Mouse (Mus musculus) heart, embryonic 12.5 days (tissue): Measurements from ENCODE around the gene Cradd. TPM values are rescaled to one million over a fixed set of nuclear protein-coding genes. Genes with fewer than 3 reads are reported as not detected.

Experiments used
- ATAC-seq: fragments of 200-750 bp; cut with Nextera tagmentation; 2 replicates; pipeline ENCODE4 v1.8.0; 2017; ENCODE audit warnings: moderate TSS enrichment, moderate library complexity; ENCODE audit not compliant: insufficient number of reproducible peaks, low FRiP score
- H3K27ac ChIP-seq: fragments of 300-500 bp; sonication (generic); 2 replicates; pipeline ENCODE4 v1.5.1; 2016; ENCODE audit warnings: mild to moderate bottlenecking, moderate library complexity; ENCODE audit not compliant: poor library complexity, severe bottlenecking
- H3K27me3 ChIP-seq: fragments of 300-500 bp; sonication (generic); replicated peaks from 2 replicates; pipeline ENCODE4 v1.6.1; 2016; ENCODE audit warnings: mild to moderate bottlenecking, moderate library complexity
- H3K36me3 ChIP-seq: fragments of 300-500 bp; sonication (generic); 2 replicates; pipeline ENCODE4 v1.6.1; 2016; ENCODE audit warnings: mild to moderate bottlenecking, moderate library complexity
- H3K4me1 ChIP-seq: fragments of 300-500 bp; sonication (generic); replicated peaks from 2 replicates; pipeline ENCODE4 v1.6.1; 2016; ENCODE audit warnings: mild to moderate bottlenecking
- H3K4me2 ChIP-seq: fragments of 300-500 bp; sonication (generic); 2 replicates; pipeline ENCODE4 v1.6.1; 2016; ENCODE audit warnings: mild to moderate bottlenecking, moderate library complexity
- H3K4me3 ChIP-seq: fragments of 300-500 bp; sonication (generic); 2 replicates; pipeline ENCODE4 v1.5.1; 2016; ENCODE audit warnings: mild to moderate bottlenecking
- H3K9ac ChIP-seq: fragments of 300-500 bp; sonication (generic); 2 replicates; pipeline ENCODE4 v1.6.1; 2016; ENCODE audit warnings: mild to moderate bottlenecking, moderate library complexity
- H3K9me3 ChIP-seq: fragments of 300-500 bp; sonication (generic); replicated peaks from 2 replicates; pipeline ENCODE4 v1.6.1; 2016; ENCODE audit warnings: mild to moderate bottlenecking, moderate library complexity
- WGBS: fragments of 180-500 bp; shearing (Covaris S2); methylation state at CpG from one replicate; pipeline ENCODE4 v1.1.7; 2016; 5-methylcytosine and 5-hydroxymethylcytosine counted together
- polyA plus RNA-seq: library from polyadenylated mRNA; unstranded; fragments of >200 nt; fragmentation: Nextera tagmentation; extraction: Ambion mirVana; gene quantifications from 2 replicates; pipeline ENCODE4 v1.2.1, GENCODE M21; 2016

Cradd gene
- polyA plus RNA-seq: 8.0 and 10.5 TPM in 2 replicates

GRCm38 (mm10) chr10:95323393-95324277, at the start of gene Cradd:
Cradd (minus strand) TSS chr10:95324133.
- Histone ChIP-seq H3K9ac (peak within 1 kb of the TSS; percentile 91), H3K4me1 (peaks cover 12% of the 10 kb centered on the region), H3K36me3 (no peaks in the 10 kb centered on the region), H3K27ac (peak within 1 kb of the TSS; percentile 97), H3K9me3 (0 out of 2 replicates have a peak, but pooled peaks cover 4% of the 10 kb centered on the region), H3K27me3 (no peaks in the 10 kb centered on the region), H3K4me3 (peak within 1 kb of the TSS; percentile 86), H3K4me2 (peak within 1 kb of the TSS; percentile 82)
- ATAC-seq: peak; percentile 82
- WGBS: under 1% methylated on average over 51 of the region's 51 CpGs

- no peaks in the 10 kb centered on the region for H3K27me3 ChIP-seq
- H3K9me3 ChIP-seq: peaks cover 8% of the 10 kb centered on the region
- 79% methylated on average over 6 of the region's 6 CpGs for WGBS
- H3K4me3 ChIP-seq: no peak overlapping the region
- no peaks in the 10 kb centered on the region for H3K4me1 ChIP-seq
- H3K27ac ChIP-seq: no peak overlapping the region
- H3K9ac ChIP-seq: no peak overlapping the region
- no peak for ATAC-seq
- H3K36me3 ChIP-seq: no peaks in the 10 kb centered on the region
- H3K4me2 ChIP-seq: no peak overlapping the region
Observed at GRCm38 (mm10) chr10:95373340-95373739, 49.4 kb upstream of the Cradd start.

DNA sequence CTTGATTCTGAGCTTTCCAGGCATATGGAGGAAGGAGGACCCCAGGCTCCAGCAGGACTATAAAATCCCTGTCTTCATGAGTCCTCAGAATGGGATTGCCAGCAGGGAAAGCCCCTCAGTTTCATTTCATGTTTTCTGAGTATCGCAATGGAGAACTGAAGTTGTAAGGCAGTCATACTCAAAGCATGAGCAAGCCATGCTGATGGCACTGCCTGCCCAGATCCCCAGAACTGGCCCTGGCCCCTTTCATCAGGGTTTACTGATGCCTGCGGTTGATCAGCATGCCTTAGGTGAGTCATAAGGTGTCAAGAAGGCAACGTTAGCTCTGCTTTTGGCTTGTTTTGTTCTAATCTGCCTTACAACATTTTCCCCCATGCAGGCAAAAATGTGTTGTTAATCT, 48.0 kb upstream of the Cradd start:
- H3K9ac ChIP-seq: no peak overlapping the region
- no peak overlapping the region for H3K27ac ChIP-seq
- no peak overlapping the region for H3K4me2 ChIP-seq
- no peak overlapping the region for H3K4me3 ChIP-seq
- ATAC-seq: no peak
- no peaks in the 10 kb centered on the region for H3K27me3 ChIP-seq
- no peaks in the 10 kb centered on the region for H3K4me1 ChIP-seq
- H3K36me3 ChIP-seq: no peaks in the 10 kb centered on the region
- no peaks in the 10 kb centered on the region; the same call in 1 of the 2 replicates for H3K9me3 ChIP-seq
- WGBS: 68% methylated on average over 3 of the region's 3 CpGs

DNA sequence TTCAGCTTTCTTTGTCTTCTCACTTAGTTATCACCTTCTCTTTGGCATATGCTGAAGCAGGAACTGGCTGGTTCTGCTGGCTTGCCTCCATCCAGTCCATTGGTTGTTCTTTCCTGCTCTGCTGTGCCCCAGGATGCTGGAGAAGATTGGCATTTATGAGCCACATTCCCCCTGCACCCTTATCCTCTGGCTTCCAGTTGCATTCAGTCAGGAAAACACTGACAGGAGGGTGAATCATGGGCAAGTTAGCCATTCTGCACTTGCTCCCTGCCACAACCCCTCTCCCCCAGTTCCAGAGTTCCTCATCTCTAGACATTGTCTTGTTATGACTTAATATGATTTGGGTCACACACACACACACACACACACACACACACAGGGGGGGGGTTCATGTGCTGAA, 45.3 kb upstream of the Cradd start:
- Histone ChIP-seq H3K9me3 (no peaks in the 10 kb centered on the region; the same call in 1 of the 2 replicates), H3K36me3 (no peaks in the 10 kb centered on the region)
- no peak for ATAC-seq

GRCm38 (mm10) chr10:95368151-95368550, 44.2 kb upstream of the Cradd start:
- WGBS: 87% methylated on average over 14 of the region's 14 CpGs
- ATAC-seq: no peak

More for the DNA sequence above, 45.3 kb upstream of the Cradd start:
- no peak overlapping the region for H3K4me3 ChIP-seq
- H3K4me1 ChIP-seq: no peaks in the 10 kb centered on the region
- H3K9ac ChIP-seq: no peak overlapping the region
- no peak overlapping the region for H3K27ac ChIP-seq
- H3K27me3 ChIP-seq: no peaks in the 10 kb centered on the region
- no peak overlapping the region for H3K4me2 ChIP-seq

GRCm38 (mm10) chr10:95367661-95368089, 43.7 kb upstream of the Cradd start:
- no peak overlapping the region for H3K9ac ChIP-seq

More at GRCm38 (mm10) chr10:95368151-95368550, 44.2 kb upstream of the Cradd start:
- H3K4me2 ChIP-seq: no peak overlapping the region
- no peak overlapping the region for H3K9ac ChIP-seq
- H3K27me3 ChIP-seq: no peaks in the 10 kb centered on the region
- H3K36me3 ChIP-seq: no peaks in the 10 kb centered on the region
- no peak overlapping the region for H3K27ac ChIP-seq
- H3K4me3 ChIP-seq: no peak overlapping the region
- H3K4me1 ChIP-seq: no peaks in the 10 kb centered on the region
- H3K9me3 ChIP-seq: no peaks in the 10 kb centered on the region; the same call in 1 of the 2 replicates

DNA sequence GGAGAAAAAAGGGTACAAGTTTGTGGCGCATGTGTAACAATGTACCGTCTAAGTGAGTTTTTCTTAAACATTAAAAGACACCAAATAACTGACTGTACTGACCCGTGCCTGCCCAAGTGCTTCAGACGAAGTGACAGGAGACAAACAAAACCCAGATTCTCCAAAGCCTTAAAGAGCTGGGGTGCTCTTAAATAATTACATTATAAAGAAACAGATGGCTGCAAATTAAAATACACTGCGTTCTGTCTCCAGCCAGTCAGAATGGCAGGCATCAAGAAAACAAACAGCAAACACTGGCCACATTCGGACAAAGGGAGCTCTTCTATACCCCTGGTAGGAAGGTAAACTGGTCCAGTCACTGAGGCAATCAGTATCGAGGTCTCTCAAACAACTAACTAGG, 43.3 kb upstream of the Cradd start:
- Histone ChIP-seq H3K27ac (no peak overlapping the region), H3K36me3 (no peaks in the 10 kb centered on the region), H3K27me3 (no peaks in the 10 kb centered on the region), H3K4me3 (no peak overlapping the region), H3K4me2 (no peak overlapping the region), H3K9me3 (no peaks in the 10 kb centered on the region; the same call in 1 of the 2 replicates), H3K9ac (no peak overlapping the region), H3K4me1 (no peaks in the 10 kb centered on the region)
- WGBS: 80% methylated on average over 7 of the region's 7 CpGs
- no peak for ATAC-seq

More at GRCm38 (mm10) chr10:95367661-95368089, 43.7 kb upstream of the Cradd start:
- H3K4me3 ChIP-seq: no peak overlapping the region
- H3K27me3 ChIP-seq: no peaks in the 10 kb centered on the region
- H3K4me2 ChIP-seq: no peak overlapping the region
- H3K36me3 ChIP-seq: no peaks in the 10 kb centered on the region
- H3K9me3 ChIP-seq: no peaks in the 10 kb centered on the region; the same call in 1 of the 2 replicates
- H3K4me1 ChIP-seq: no peaks in the 10 kb centered on the region
- ATAC-seq: no peak
- 73% methylated on average over 9 of the region's 9 CpGs for WGBS
- no peak overlapping the region for H3K27ac ChIP-seq

GRCm38 (mm10) chr10:95362326-95362725, 38.4 kb upstream of the Cradd start:
- no peaks in the 10 kb centered on the region for H3K4me1 ChIP-seq
- H3K4me3 ChIP-seq: no peak overlapping the region
- no peak overlapping the region for H3K27ac ChIP-seq
- H3K27me3 ChIP-seq: no peaks in the 10 kb centered on the region
- H3K9me3 ChIP-seq: 0 out of 2 replicates have a peak, but pooled peaks cover 4% of the 10 kb centered on the region
- no peaks in the 10 kb centered on the region for H3K36me3 ChIP-seq
- H3K4me2 ChIP-seq: no peak overlapping the region
- H3K9ac ChIP-seq: no peak overlapping the region
- no peak for ATAC-seq
- 39% methylated on average over 2 of the region's 2 CpGs for WGBS

- WGBS: 80% methylated on average over 12 of the region's 12 CpGs
- no peaks in the 10 kb centered on the region for H3K36me3 ChIP-seq
- no peak for ATAC-seq
Observed at GRCm38 (mm10) chr10:95361260-95361841, 37.4 kb upstream of the Cradd start.

GRCm38 (mm10) chr10:95360048-95360447, 36.1 kb upstream of the Cradd start:
- Histone ChIP-seq H3K27ac (no peak overlapping the region), H3K9ac (no peak overlapping the region), H3K27me3 (no peaks in the 10 kb centered on the region; the same call in 1 of the 2 replicates), H3K4me1 (no peaks in the 10 kb centered on the region), H3K4me3 (no peak overlapping the region), H3K4me2 (no peak overlapping the region), H3K9me3 (0 out of 2 replicates have a peak, but pooled peaks cover 4% of the 10 kb centered on the region), H3K36me3 (no peaks in the 10 kb centered on the region)
- 79% methylated on average over 5 of the region's 5 CpGs for WGBS
- no peak for ATAC-seq

More at GRCm38 (mm10) chr10:95361260-95361841, 37.4 kb upstream of the Cradd start:
- no peak overlapping the region for H3K9ac ChIP-seq
- no peaks in the 10 kb centered on the region for H3K27me3 ChIP-seq
- no peaks in the 10 kb centered on the region for H3K4me1 ChIP-seq
- H3K4me2 ChIP-seq: no peak overlapping the region
- H3K27ac ChIP-seq: no peak overlapping the region
- no peak overlapping the region for H3K4me3 ChIP-seq
- H3K9me3 ChIP-seq: 0 out of 2 replicates have a peak, but pooled peaks cover 4% of the 10 kb centered on the region

- Histone ChIP-seq H3K4me2 (no peak overlapping the region), H3K4me1 (no peaks in the 10 kb centered on the region), H3K27ac (no peak overlapping the region), H3K27me3 (no peaks in the 10 kb centered on the region; the same call in 1 of the 2 replicates), H3K9me3 (0 out of 2 replicates have a peak, but pooled peaks cover 4% of the 10 kb centered on the region), H3K36me3 (no peaks in the 10 kb centered on the region), H3K4me3 (no peak overlapping the region), H3K9ac (no peak overlapping the region)
- no peak for ATAC-seq
- WGBS: 80% methylated on average over 3 of the region's 3 CpGs
Observed at GRCm38 (mm10) chr10:95357721-95358120, 33.8 kb upstream of the Cradd start.
